Comparison of ENCODE assay signal across 27 mouse cellular contexts in genomic region chr4:9200012-9200411, GRCm38 (mm10).
A peak's percentile ranks its signal among the peaks of the same experiment; 100 is the strongest.
DNase-seq lines count a peak whose midpoint lies in the region; ATAC-seq lines count a peak whose summit lies in the region.
"Had no signal": no experiment of that assay in that cellular context is flagged by ENCODE, and none has a peak within 500 bp of the region (broad histone marks: within the 10 kb centered on the region; RNA-seq: fewer than 3 reads in every experiment).

No protein-coding gene starts in this region.

- H3K4me3 ChIP-seq in embryonic facial prominence, embryonic 14.5 days (ENCODE audit: low read depth, low read length): no peak overlapping the region
- H3K4me3 ChIP-seq in embryonic facial prominence, embryonic 10.5 days: no peak overlapping the region
- H3K4me3 ChIP-seq in hindbrain, embryonic 13.5 days: no peak overlapping the region
- no peak overlapping the region for H3K4me3 ChIP-seq in hindbrain, embryonic 14.5 days (replicated peaks; ENCODE audit: low read length)
- H3K4me3 ChIP-seq in kidney, embryonic 16.5 days (ENCODE audit: low read length): no peak overlapping the region
- H3K4me3 ChIP-seq in neural tube, embryonic 14.5 days (ENCODE audit: low read depth, low read length): no peak overlapping the region
- H3K4me3 ChIP-seq: embryonic facial prominence, embryonic 12.5 days; erythroblast, embryonic 14.5 days; forebrain, embryonic 12.5 days; heart, adult 2 months; heart, embryonic 10.5 days; heart, embryonic 13.5 days had no signal

- no peaks in the 10 kb centered on the region for H3K9me3 ChIP-seq in embryonic facial prominence, embryonic 14.5 days (ENCODE audit: control insufficient read depth, low read length)
- no peaks in the 10 kb centered on the region for H3K9me3 ChIP-seq in embryonic facial prominence, embryonic 10.5 days
- H3K9me3 ChIP-seq in hindbrain, embryonic 13.5 days: no peaks in the 10 kb centered on the region
- H3K9me3 ChIP-seq in hindbrain, embryonic 14.5 days (ENCODE audit: control insufficient read depth, low read length): no peaks in the 10 kb centered on the region
- H3K9me3 ChIP-seq in kidney, embryonic 16.5 days (ENCODE audit: low read length): no peaks in the 10 kb centered on the region
- no peaks in the 10 kb centered on the region for H3K9me3 ChIP-seq in neural tube, embryonic 14.5 days (ENCODE audit: control insufficient read depth, low read length)
- H3K9me3 ChIP-seq: embryonic facial prominence, embryonic 12.5 days; forebrain, embryonic 12.5 days; heart, embryonic 10.5 days; heart, embryonic 13.5 days had no signal

- ATAC-seq in embryonic facial prominence, embryonic 14.5 days (ENCODE audit: low read depth): peak; percentile 41; the same call in 1 of the 2 replicates
- no peak for ATAC-seq in hindbrain, embryonic 13.5 days (ENCODE audit: low FRiP score)
- ATAC-seq in hindbrain, embryonic 14.5 days (ENCODE audit: low FRiP score): no peak
- peak; percentile 46; the same call in 1 of the 2 replicates for ATAC-seq in kidney, embryonic 16.5 days (ENCODE audit: low FRiP score, low TSS enrichment)
- peak; percentile 28; the same call in 1 of the 2 replicates for ATAC-seq in neural tube, embryonic 14.5 days (ENCODE audit: low read depth)
- ATAC-seq: activated CD4-positive, CD25-positive, alpha-beta regulatory T cell, adult 4 months; hindbrain, postnatal 0 days; inflammation-experienced regulatory T-cells, adult 6 months; intestine, embryonic 16.5 days had no signal

- no peak overlapping the region for H3K27ac ChIP-seq in embryonic facial prominence, embryonic 14.5 days (replicated peaks; ENCODE audit: low read depth, low read length)
- no peak overlapping the region for H3K27ac ChIP-seq in embryonic facial prominence, embryonic 10.5 days (replicated peaks)
- H3K27ac ChIP-seq in hindbrain, embryonic 13.5 days: 0 out of 2 replicates have a peak overlapping the region, but pooled peaks have one; percentile 55
- no peak overlapping the region; the same call in 1 of the 2 replicates for H3K27ac ChIP-seq in hindbrain, embryonic 14.5 days
- no peak overlapping the region for H3K27ac ChIP-seq in kidney, embryonic 16.5 days (ENCODE audit: low read length)
- H3K27ac ChIP-seq in neural tube, embryonic 14.5 days (ENCODE audit: low read depth, low read length): no peak overlapping the region
- H3K27ac ChIP-seq: embryonic facial prominence, embryonic 12.5 days; forebrain, embryonic 12.5 days; heart, adult 2 months; heart, embryonic 10.5 days; heart, embryonic 13.5 days; hindbrain, postnatal 0 days had no signal

- H3K4me2 ChIP-seq in embryonic facial prominence, embryonic 14.5 days (ENCODE audit: low read depth, low read length): no peak overlapping the region
- no peak overlapping the region for H3K4me2 ChIP-seq in hindbrain, embryonic 13.5 days
- no peak overlapping the region for H3K4me2 ChIP-seq in hindbrain, embryonic 14.5 days (replicated peaks)
- H3K4me2 ChIP-seq in kidney, embryonic 16.5 days (replicated peaks; ENCODE audit: low read depth, low read length): no peak overlapping the region
- no peak overlapping the region for H3K4me2 ChIP-seq in neural tube, embryonic 14.5 days (ENCODE audit: low read depth, low read length)
- H3K4me2 ChIP-seq: embryonic facial prominence, embryonic 12.5 days; forebrain, embryonic 12.5 days; heart, embryonic 13.5 days had no signal

- no peaks in the 10 kb centered on the region for H3K36me3 ChIP-seq in embryonic facial prominence, embryonic 14.5 days (ENCODE audit: control insufficient read depth, insufficient read depth, low read length)
- H3K36me3 ChIP-seq in embryonic facial prominence, embryonic 10.5 days (replicated peaks): no peaks in the 10 kb centered on the region
- H3K36me3 ChIP-seq in hindbrain, embryonic 13.5 days: no peaks in the 10 kb centered on the region
- no peaks in the 10 kb centered on the region for H3K36me3 ChIP-seq in hindbrain, embryonic 14.5 days (replicated peaks; ENCODE audit: control insufficient read depth, insufficient read depth)
- H3K36me3 ChIP-seq in kidney, embryonic 16.5 days (ENCODE audit: insufficient read depth, low read length): no peaks in the 10 kb centered on the region
- no peaks in the 10 kb centered on the region for H3K36me3 ChIP-seq in neural tube, embryonic 14.5 days (ENCODE audit: control insufficient read depth, insufficient read depth, low read length)
- H3K36me3 ChIP-seq: embryonic facial prominence, embryonic 12.5 days; forebrain, embryonic 12.5 days; heart, embryonic 10.5 days; heart, embryonic 13.5 days had no signal

- DNase-seq in embryonic facial prominence, embryonic 14.5 days (ENCODE audit: low spot score): no peak
- no peak for DNase-seq in embryonic facial prominence, embryonic 10.5 days (ENCODE audit: low spot score)
- no peak for DNase-seq in hindbrain, embryonic 14.5 days (ENCODE audit: low spot score)
- no peak for DNase-seq in kidney, adult 11 months
- no peak for DNase-seq in retina, postnatal 1 day
- DNase-seq: adrenal gland, adult 8-10 months; adrenal gland, postnatal 25 days; cerebellum, adult 18-20 months; cerebellum, adult 9-10 months; cerebellum, postnatal 14 days; gastrocnemius, postnatal 10 days; gastrocnemius, postnatal 36 days; heart, adult 2 months; heart, postnatal 14 days; heart, postnatal 4 days had no signal

- no peak overlapping the region for H3K9ac ChIP-seq in embryonic facial prominence, embryonic 14.5 days (ENCODE audit: low read depth, low read length)
- H3K9ac ChIP-seq in hindbrain, embryonic 13.5 days: no peak overlapping the region
- H3K9ac ChIP-seq in hindbrain, embryonic 14.5 days: no peak overlapping the region; the same call in 1 of the 2 replicates
- no peak overlapping the region for H3K9ac ChIP-seq in kidney, embryonic 16.5 days (replicated peaks; ENCODE audit: low read length)
- H3K9ac ChIP-seq in neural tube, embryonic 14.5 days (replicated peaks; ENCODE audit: low read depth, low read length): no peak overlapping the region
- H3K9ac ChIP-seq: embryonic facial prominence, embryonic 12.5 days; forebrain, embryonic 12.5 days; heart, embryonic 13.5 days had no signal

- 70% methylated on average over 2 of the region's 2 CpGs for WGBS in embryonic facial prominence, embryonic 14.5 days
- 74% methylated on average over 2 of the region's 2 CpGs for WGBS in embryonic facial prominence, embryonic 10.5 days
- WGBS in hindbrain, embryonic 13.5 days: 68% methylated on average over 2 of the region's 2 CpGs
- WGBS in hindbrain, embryonic 14.5 days: 64% methylated on average over 2 of the region's 2 CpGs
- WGBS in kidney, embryonic 16.5 days: 71% methylated on average over 2 of the region's 2 CpGs
- 70% methylated on average over 2 of the region's 2 CpGs for WGBS in neural tube, embryonic 14.5 days

- H3K27me3 ChIP-seq in embryonic facial prominence, embryonic 14.5 days (replicated peaks; ENCODE audit: control insufficient read depth, insufficient read depth, low read length): no peaks in the 10 kb centered on the region
- H3K27me3 ChIP-seq in embryonic facial prominence, embryonic 10.5 days (replicated peaks; ENCODE audit: low read depth, poor library complexity, severe bottlenecking): no peaks in the 10 kb centered on the region
- no peaks in the 10 kb centered on the region for H3K27me3 ChIP-seq in hindbrain, embryonic 13.5 days
- H3K27me3 ChIP-seq in hindbrain, embryonic 14.5 days (ENCODE audit: control insufficient read depth, insufficient read depth, low read length): no peaks in the 10 kb centered on the region
- H3K27me3 ChIP-seq in kidney, embryonic 16.5 days (ENCODE audit: insufficient read depth, low read length): no peaks in the 10 kb centered on the region
- H3K27me3 ChIP-seq in neural tube, embryonic 14.5 days (ENCODE audit: control insufficient read depth, insufficient read depth, low read length): no peaks in the 10 kb centered on the region
- H3K27me3 ChIP-seq: embryonic facial prominence, embryonic 12.5 days; forebrain, embryonic 12.5 days; heart, embryonic 13.5 days had no signal

- H3K4me1 ChIP-seq in embryonic facial prominence, embryonic 14.5 days (ENCODE audit: control insufficient read depth, insufficient read depth, low read length): no peaks in the 10 kb centered on the region
- no peaks in the 10 kb centered on the region for H3K4me1 ChIP-seq in embryonic facial prominence, embryonic 10.5 days
- H3K4me1 ChIP-seq in hindbrain, embryonic 13.5 days (replicated peaks): peaks cover 16% of the 10 kb centered on the region
- peaks cover 8% of the 10 kb centered on the region; the same call in 1 of the 2 replicates for H3K4me1 ChIP-seq in hindbrain, embryonic 14.5 days (replicated peaks; ENCODE audit: control insufficient read depth, insufficient read depth, low read length)
- H3K4me1 ChIP-seq in kidney, embryonic 16.5 days (ENCODE audit: insufficient read depth, low read length): no peaks in the 10 kb centered on the region
- H3K4me1 ChIP-seq in neural tube, embryonic 14.5 days (ENCODE audit: control insufficient read depth, insufficient read depth, low read length): peaks cover 6% of the 10 kb centered on the region
- H3K4me1 ChIP-seq: embryonic facial prominence, embryonic 12.5 days; heart, embryonic 10.5 days; heart, embryonic 13.5 days had no signal

Comparison
In these comparisons a context has a peak if more than half of its experiments do, and no peak if none do; other contexts are left out.
1. ATAC-seq: peak in embryonic facial prominence, embryonic 14.5 days (single experiment), kidney, embryonic 16.5 days (single experiment) and neural tube, embryonic 14.5 days (single experiment); none in hindbrain, embryonic 13.5 days (single experiment) and hindbrain, embryonic 14.5 days (single experiment).